In the genomic region with DNA sequence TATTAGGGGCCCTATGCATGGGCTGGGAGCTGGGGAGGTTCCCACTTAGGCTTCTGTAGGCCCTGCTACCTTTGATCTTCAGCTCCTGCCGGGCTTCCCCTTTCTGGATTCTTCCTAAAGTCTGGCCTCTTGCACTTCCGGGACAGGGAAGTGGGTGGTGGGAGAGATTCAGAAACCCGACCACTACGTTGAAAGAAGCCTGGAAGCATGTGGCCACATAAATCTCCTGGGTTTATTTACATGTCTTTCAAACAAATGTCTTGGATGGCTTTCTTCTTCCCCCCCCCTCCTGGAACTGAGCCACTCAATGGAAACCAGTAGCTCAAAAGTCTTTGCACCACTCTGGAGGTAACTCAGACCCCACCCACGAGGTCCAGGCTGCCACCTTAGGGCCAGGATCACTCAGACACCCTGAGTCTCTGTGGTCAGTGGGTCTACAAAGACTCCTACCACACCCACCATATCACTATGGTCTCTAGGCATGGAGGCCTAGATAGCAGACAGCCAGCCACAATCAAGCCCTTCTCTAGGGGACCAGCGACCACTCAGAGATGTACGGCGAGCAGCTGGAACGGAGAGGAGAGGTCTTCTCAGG, we compare ENCODE assay signal across 20 mouse cellular contexts. TPM values are rescaled to one million over a fixed set of nuclear protein-coding genes. Genes with fewer than 3 reads are reported as not detected.
A peak's percentile ranks its signal among the peaks of the same experiment; 100 is the strongest.
DNase-seq lines count a peak whose midpoint lies in the region; ATAC-seq and TF ChIP-seq lines count a peak whose summit lies in the region.
"Had no signal": no experiment of that assay in that cellular context is flagged by ENCODE, and none has a peak within 500 bp of the region (broad histone marks: within the 10 kb centered on the region; RNA-seq: fewer than 3 reads in every experiment).

No protein-coding gene starts in this region.

- no peak overlapping the region for H3K4me3 ChIP-seq in kidney, postnatal 0 days (replicated peaks; ENCODE audit: low read depth, low read length)
- no peak overlapping the region for H3K4me3 ChIP-seq in intestine, postnatal 0 days (ENCODE audit: low read depth, low read length)
- H3K4me3 ChIP-seq: forebrain, embryonic 13.5 days; heart, adult 2 months; hindbrain, embryonic 12.5 days; midbrain, embryonic 12.5 days had no signal

- H3K9me3 ChIP-seq in kidney, postnatal 0 days (replicated peaks; ENCODE audit: low read length), result no peaks in the 10 kb centered on the region
- H3K9me3 ChIP-seq in intestine, postnatal 0 days (ENCODE audit: control insufficient read depth), result no peaks in the 10 kb centered on the region
- H3K9me3 ChIP-seq: forebrain, embryonic 13.5 days; hindbrain, embryonic 12.5 days; midbrain, embryonic 12.5 days had no signal

- H3K27me3 ChIP-seq in kidney, postnatal 0 days (ENCODE audit: insufficient read depth, low read length), result no peaks in the 10 kb centered on the region
- no peaks in the 10 kb centered on the region for H3K27me3 ChIP-seq in intestine, postnatal 0 days (replicated peaks; ENCODE audit: control insufficient read depth, insufficient read depth, low read length)
- H3K27me3 ChIP-seq: forebrain, embryonic 13.5 days; midbrain, embryonic 12.5 days had no signal

- H3K4me1 ChIP-seq in kidney, postnatal 0 days (replicated peaks; ENCODE audit: insufficient read depth, low read length), result peaks cover 43% of the 10 kb centered on the region
- H3K4me1 ChIP-seq in intestine, postnatal 0 days (replicated peaks; ENCODE audit: control insufficient read depth, insufficient read depth, low read length), result peaks cover 28% of the 10 kb centered on the region

- H3K4me2 ChIP-seq in kidney, postnatal 0 days (ENCODE audit: low read length), result no peak overlapping the region
- H3K4me2 ChIP-seq in intestine, postnatal 0 days (replicated peaks; ENCODE audit: low read depth), result no peak overlapping the region
- H3K4me2 ChIP-seq: forebrain, embryonic 13.5 days; hindbrain, embryonic 12.5 days; liver, embryonic 11.5 days; midbrain, embryonic 12.5 days had no signal

- ATAC-seq in kidney, postnatal 0 days (replicated peaks; ENCODE audit: low FRiP score, low read depth), result no peak
- no peak for ATAC-seq in intestine, postnatal 0 days
- ATAC-seq: forebrain, embryonic 13.5 days had no signal

- H3K9ac ChIP-seq in kidney, postnatal 0 days (ENCODE audit: low read depth, low read length), result no peak overlapping the region
- H3K9ac ChIP-seq in intestine, postnatal 0 days (ENCODE audit: low read depth, low read length), result no peak overlapping the region
- H3K9ac ChIP-seq: forebrain, embryonic 13.5 days; hindbrain, embryonic 12.5 days; midbrain, embryonic 12.5 days had no signal

- WGBS in kidney, postnatal 0 days, result 45% methylated on average over 9 of the region's 9 CpGs
- 53% methylated on average over 9 of the region's 9 CpGs for WGBS in intestine, postnatal 0 days

- peak; percentile 51 for DNase-seq in kidney, postnatal 0 days (ENCODE audit: low spot score)
- DNase-seq in kidney, adult 18-20 months, result no peak
- peak; percentile 44 for DNase-seq in adipocyte (ENCODE audit: low spot score)
- DNase-seq in lung, postnatal 36 days, result peak; percentile 61
- no peak for DNase-seq in thymus, postnatal 25 days
- no peak for DNase-seq in spleen, adult 18-20 months
- no peak for DNase-seq in layer of hippocampus, postnatal 25 days (ENCODE audit: extremely low spot score in 1 of 2, low spot score in 1 of 2)
- DNase-seq: adrenal gland, postnatal 36 days; cerebellum, adult 9-10 months; kidney, adult 11 months; kidney, postnatal 36 days; left cerebral cortex, postnatal 4 days; thymus, postnatal 4 days had no signal

- H3K27ac ChIP-seq in kidney, postnatal 0 days, result no peak overlapping the region
- H3K27ac ChIP-seq in intestine, postnatal 0 days (ENCODE audit: low read depth, low read length), result peak overlapping the region; percentile 29; the same call in 1 of the 2 replicates
- H3K27ac ChIP-seq: forebrain, embryonic 13.5 days; heart, adult 2 months; hindbrain, embryonic 12.5 days; macrophage; midbrain, embryonic 12.5 days had no signal

- no peaks in the 10 kb centered on the region for H3K36me3 ChIP-seq in kidney, postnatal 0 days (ENCODE audit: insufficient read depth, low read length)
- no peaks in the 10 kb centered on the region for H3K36me3 ChIP-seq in intestine, postnatal 0 days (ENCODE audit: control insufficient read depth, insufficient read depth)
- H3K36me3 ChIP-seq: hindbrain, embryonic 12.5 days; midbrain, embryonic 12.5 days had no signal

- TF ChIP-seq CTCF in kidney, postnatal 0 days (IDR thresholded peaks at IDR 0.05; ENCODE audit: low read depth), result no peak
- no peak for TF ChIP-seq CTCF in intestine, postnatal 0 days (IDR thresholded peaks at IDR 0.05; ENCODE audit: low read depth)

RNA-seq across cellular contexts. Expression of a gene that starts 12.7 kb away (rescaled TPM):
- polyA plus RNA-seq in kidney, postnatal 0 days (2015; fragmentation: Nextera tagmentation; extraction: Ambion mirVana), result 2.0 and 2.2 TPM in 2 replicates
- 1.3 TPM in 2 replicates for polyA plus RNA-seq in intestine, postnatal 0 days (2015; fragmentation: Nextera tagmentation; extraction: Ambion mirVana)
- 100 to 1,000 TPM; 121 to 142 TPM for total RNA-seq in layer of hippocampus, postnatal 25 days (2021)

RNA-seq across cellular contexts. Expression of a gene that starts 51.4 kb away (rescaled TPM):
- polyA plus RNA-seq in kidney, postnatal 0 days (2015; fragmentation: Nextera tagmentation; extraction: Ambion mirVana), result 1.2 and 1.5 TPM in 2 replicates
- polyA plus RNA-seq in intestine, postnatal 0 days (2015; fragmentation: Nextera tagmentation; extraction: Ambion mirVana), result 4.1 and 4.5 TPM in 2 replicates
- total RNA-seq in layer of hippocampus, postnatal 25 days (2021), result 10 to 100 TPM; 30.5 to 32.4 TPM

Comparison
In these comparisons a context has a peak if more than half of its experiments do, and no peak if none do; other contexts are left out.
1. DNase-seq: peak in kidney, postnatal 0 days (single experiment), adipocyte (single experiment) and lung, postnatal 36 days (single experiment); none in kidney, adult 18-20 months (single experiment), thymus, postnatal 25 days (single experiment), spleen, adult 18-20 months (0 of 2) and layer of hippocampus, postnatal 25 days (0 of 2).